Mouse (Mus musculus) splenic B cell, adult 2 months (primary cell): ENCODE measurements around the gene Ncam1.

Experiments used
- DNase-seq: peaks from one replicate; pipeline ENCODE4 v3.0.0-alpha.2; 2011; ENCODE audit warnings: low read depth, low spot score
- H3K27me3 ChIP-seq: 2 replicates; pipeline ENCODE4 v1.6.1; 2012; ENCODE audit warnings: mild to moderate bottlenecking, low read length, moderate library complexity, mixed read lengths; ENCODE audit not compliant: control insufficient read depth, poor library complexity, insufficient read depth, severe bottlenecking
- H3K36me3 ChIP-seq: 2 replicates; pipeline ENCODE4 v1.6.1; 2012; ENCODE audit warnings: mild to moderate bottlenecking, low read length, moderate library complexity, mixed read lengths; ENCODE audit not compliant: control insufficient read depth, poor library complexity, insufficient read depth, severe bottlenecking

Gene Ncam1

GRCm38 (mm10) chr9:49601215-49601614 lies 197.5 kb downstream of the Ncam1 start:
- Histone ChIP-seq H3K36me3 (no peaks in the 10 kb centered on the region), H3K27me3 (no peaks in the 10 kb centered on the region)
- no peak for DNase-seq

- H3K27me3 ChIP-seq: no peaks in the 10 kb centered on the region
- H3K36me3 ChIP-seq: no peaks in the 10 kb centered on the region
- no peak for DNase-seq
Measured at GRCm38 (mm10) chr9:49595635-49596348, 202.9 kb downstream of the Ncam1 start.

GRCm38 (mm10) chr9:49594876-49595634 lies 203.7 kb downstream of the Ncam1 start:
- H3K36me3 ChIP-seq: no peaks in the 10 kb centered on the region
- no peak for DNase-seq
- H3K27me3 ChIP-seq: no peaks in the 10 kb centered on the region

GRCm38 (mm10) chr9:49593951-49594536 lies 204.7 kb downstream of the Ncam1 start:
- no peak for DNase-seq

GRCm38 (mm10) chr9:49592006-49592405 lies 206.7 kb downstream of the Ncam1 start:
- H3K36me3 ChIP-seq: no peaks in the 10 kb centered on the region
- DNase-seq: no peak
- no peaks in the 10 kb centered on the region for H3K27me3 ChIP-seq

More at GRCm38 (mm10) chr9:49593951-49594536, 204.7 kb downstream of the Ncam1 start:
- Histone ChIP-seq H3K36me3 (no peaks in the 10 kb centered on the region), H3K27me3 (no peaks in the 10 kb centered on the region)

- DNase-seq: no peak
- Histone ChIP-seq H3K36me3 (no peaks in the 10 kb centered on the region), H3K27me3 (no peaks in the 10 kb centered on the region)
Measured at GRCm38 (mm10) chr9:49590261-49590660, 208.5 kb downstream of the Ncam1 start.

- Histone ChIP-seq H3K36me3 (no peaks in the 10 kb centered on the region), H3K27me3 (no peaks in the 10 kb centered on the region)
- no peak for DNase-seq
Measured at GRCm38 (mm10) chr9:49577136-49577535, 221.6 kb downstream of the Ncam1 start.

GRCm38 (mm10) chr9:49571695-49572510 lies 226.8 kb downstream of the Ncam1 start:
- H3K36me3 ChIP-seq: no peaks in the 10 kb centered on the region
- DNase-seq: no peak
- no peaks in the 10 kb centered on the region for H3K27me3 ChIP-seq

GRCm38 (mm10) chr9:49570731-49571694 lies 227.7 kb downstream of the Ncam1 start:
- Histone ChIP-seq H3K27me3 (no peaks in the 10 kb centered on the region), H3K36me3 (no peaks in the 10 kb centered on the region)
- DNase-seq: no peak

- H3K36me3 ChIP-seq: no peaks in the 10 kb centered on the region
- H3K27me3 ChIP-seq: no peaks in the 10 kb centered on the region
- no peak for DNase-seq
Measured at GRCm38 (mm10) chr9:49570033-49570660, 228.6 kb downstream of the Ncam1 start.

- DNase-seq: no peak
- H3K36me3 ChIP-seq: no peaks in the 10 kb centered on the region
- H3K27me3 ChIP-seq: no peaks in the 10 kb centered on the region
Measured at GRCm38 (mm10) chr9:49565846-49566245, 232.9 kb downstream of the Ncam1 start.

- no peak for DNase-seq
- Histone ChIP-seq H3K36me3 (no peaks in the 10 kb centered on the region), H3K27me3 (no peaks in the 10 kb centered on the region)
Measured at GRCm38 (mm10) chr9:49558941-49559340, 239.8 kb downstream of the Ncam1 start.

- Histone ChIP-seq H3K36me3 (no peaks in the 10 kb centered on the region), H3K27me3 (no peaks in the 10 kb centered on the region)
- DNase-seq: no peak
Measured at GRCm38 (mm10) chr9:49551353-49551752, 247.4 kb downstream of the Ncam1 start.
